Mouse (Mus musculus): ENCODE measurements at regions not wholly inside any gene's neighbourhood (a gene's known extent, or its start where the extent isn't known, plus 50 kb on each side); places are given as distances from the start of the nearest gene placed in this dataset.

GRCm38 (mm10) chrX:161487691-161488090 is 200.4 kb downstream of the Gm15262 start:
- peak; percentile 12 for DNase-seq (ENCODE audit: low spot score)

DNA sequence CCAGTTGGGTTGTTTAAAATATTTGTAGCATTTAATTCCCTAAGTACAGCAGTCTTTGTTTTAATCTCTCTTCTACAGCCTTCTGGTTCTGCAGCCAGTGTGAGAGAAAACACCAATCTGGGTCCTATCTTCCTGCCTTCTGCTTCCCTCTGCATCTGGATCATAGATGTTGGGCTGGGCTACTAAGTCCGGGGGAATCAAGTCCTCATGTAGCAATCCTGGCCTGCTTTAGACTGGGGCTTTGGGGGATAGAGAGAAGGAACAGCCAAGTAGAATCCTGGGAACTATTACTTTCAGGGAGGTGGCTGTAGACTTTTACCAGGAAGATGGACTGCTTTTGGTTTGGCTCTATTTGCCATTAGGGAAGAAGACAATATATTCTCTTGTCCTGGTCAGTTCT is 205.5 kb upstream of the Rai2 start:
- DNase-seq (ENCODE audit: low spot score), result no peak

GRCm38 (mm10) chrX:161523432-161524256 is 193.2 kb upstream of the Rai2 start:
- no peak for DNase-seq (ENCODE audit: low spot score)

GRCm38 (mm10) chrX:161524257-161524646 is 192.6 kb upstream of the Rai2 start:
- DNase-seq (ENCODE audit: low spot score), result no peak

DNA sequence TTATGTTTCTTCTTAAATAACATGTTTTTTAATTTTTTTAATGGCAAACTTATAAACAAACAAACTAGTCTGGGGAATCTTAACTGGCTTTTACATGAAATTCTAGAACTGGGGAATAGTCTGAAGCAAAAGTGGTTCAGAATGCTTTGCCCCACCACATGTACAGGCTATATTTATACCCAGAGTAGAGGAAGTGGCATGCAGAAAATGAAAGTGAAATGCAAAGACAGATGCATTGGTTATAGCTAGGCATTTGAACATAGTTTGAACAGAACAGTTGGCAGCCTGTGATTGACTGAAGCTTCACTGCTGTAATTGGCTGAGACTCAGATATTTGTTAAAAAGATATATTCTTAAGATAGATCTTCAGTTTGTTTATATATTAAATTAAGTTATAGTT is 179.6 kb upstream of the Rai2 start:
- no peak for DNase-seq (ENCODE audit: low spot score)

- no peak for DNase-seq (ENCODE audit: low spot score)
Observed at GRCm38 (mm10) chrX:161556896-161557295, 160.0 kb upstream of the Rai2 start.

GRCm38 (mm10) chrX:161558511-161558910 is 158.4 kb upstream of the Rai2 start:
- no peak for DNase-seq (ENCODE audit: low spot score)

DNA sequence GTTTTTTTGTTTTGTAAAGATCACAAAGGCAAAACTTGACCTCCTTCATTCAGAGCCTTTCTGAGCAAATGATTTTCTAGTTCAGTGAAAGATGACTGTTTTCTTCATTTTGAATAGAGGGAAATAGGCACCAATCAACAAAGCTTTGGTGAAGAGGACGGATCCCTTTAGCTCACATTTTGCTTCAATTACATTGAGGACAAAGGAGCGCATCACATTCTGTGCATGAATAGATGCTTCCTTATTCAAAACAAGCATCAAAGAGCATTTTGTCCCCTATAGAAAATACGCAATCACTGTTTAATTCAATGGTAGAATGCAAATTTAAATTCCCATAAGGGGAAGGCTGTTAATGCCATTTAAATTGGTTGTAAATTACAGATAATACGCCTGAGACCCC is 150.4 kb upstream of the Rai2 start:
- DNase-seq (ENCODE audit: low spot score), result no peak

GRCm38 (mm10) chrX:161582019-161582659 is 134.7 kb upstream of the Rai2 start:
- no peak for DNase-seq (ENCODE audit: low spot score)

DNA sequence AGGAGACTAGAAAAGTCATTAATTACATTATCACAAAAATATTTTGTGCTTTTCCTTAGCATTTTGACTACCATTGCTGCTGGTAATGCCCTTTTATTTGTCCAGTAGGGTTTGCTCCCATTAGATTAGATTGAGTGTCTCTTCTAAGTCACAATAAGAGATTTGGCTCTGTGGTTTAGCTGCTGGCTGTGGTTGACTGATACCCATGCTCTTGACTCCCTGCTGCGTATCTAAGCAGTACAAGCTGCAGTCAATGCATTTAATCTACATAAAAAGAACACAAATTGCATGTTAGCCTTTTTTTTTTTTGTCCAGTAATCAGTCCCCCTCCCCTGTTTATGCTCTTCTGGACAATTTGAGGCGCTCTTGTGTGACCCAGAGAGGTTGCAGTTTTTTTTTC is 133.0 kb upstream of the Rai2 start:
- no peak for DNase-seq (ENCODE audit: low spot score)

- no peak for DNase-seq (ENCODE audit: low spot score)
Observed at GRCm38 (mm10) chrX:161633869-161634268, 83.0 kb upstream of the Rai2 start.

DNA sequence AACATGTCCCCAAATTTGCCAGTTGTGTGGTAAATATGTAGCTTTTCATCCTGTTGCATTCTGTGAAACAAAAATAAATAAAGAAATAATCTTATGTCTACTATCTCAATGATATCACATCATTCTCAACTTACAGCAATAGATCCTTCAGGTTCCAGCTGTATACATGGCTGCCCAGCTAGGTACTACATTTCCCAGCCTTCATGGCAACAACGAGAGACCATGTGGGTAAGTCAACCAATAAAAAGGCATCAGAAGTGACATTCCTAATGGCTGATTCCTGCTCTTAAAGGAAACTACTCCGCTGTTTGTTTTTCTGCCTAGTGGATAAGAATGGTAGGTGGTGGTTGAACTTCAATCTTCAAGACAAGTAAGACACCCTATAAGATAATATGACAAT is 82.5 kb upstream of the Rai2 start:
- no peak for DNase-seq (ENCODE audit: low spot score)

GRCm38 (mm10) chrX:161635678-161636077 is 81.2 kb upstream of the Rai2 start:
- DNase-seq (ENCODE audit: low spot score), result peak; percentile 11

GRCm38 (mm10) chrX:161653106-161653505 is 63.8 kb upstream of the Rai2 start:
- no peak for DNase-seq (ENCODE audit: low spot score)

DNA sequence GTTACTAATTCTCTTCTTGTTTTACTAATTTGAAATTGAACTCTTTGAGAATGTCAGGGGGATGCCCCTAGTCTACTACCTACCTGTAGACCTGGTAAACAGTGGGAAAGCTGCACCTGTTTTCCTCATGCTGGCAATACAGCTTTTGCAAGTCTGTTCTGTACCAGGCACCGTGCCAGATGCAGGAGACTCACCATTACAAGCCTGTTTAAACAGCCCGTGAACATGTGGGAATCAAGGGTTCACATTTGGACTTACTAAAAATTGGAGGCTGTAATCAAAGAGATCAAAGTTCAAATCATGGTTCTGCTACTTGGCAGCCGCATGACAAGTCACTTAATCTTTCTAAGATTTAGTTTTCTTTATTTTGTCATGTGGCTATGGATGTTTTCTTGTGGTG is 56.8 kb upstream of the Rai2 start:
- no peak for DNase-seq (ENCODE audit: low spot score)

GRCm38 (mm10) chrX:161661936-161662335 is 54.9 kb upstream of the Rai2 start:
- no peak for DNase-seq (ENCODE audit: low spot score)

Measured in urinary bladder, postnatal 14 days (tissue).